Mouse (Mus musculus): Measurements from ENCODE around the gene Ldlrap1.
"Not testable (repeated sequence)": the region's sequence is repeated elsewhere in the genome, so short reads cannot be mapped to it uniquely, and the experiment has no call there.

The Ldlrap1 gene

DNA sequence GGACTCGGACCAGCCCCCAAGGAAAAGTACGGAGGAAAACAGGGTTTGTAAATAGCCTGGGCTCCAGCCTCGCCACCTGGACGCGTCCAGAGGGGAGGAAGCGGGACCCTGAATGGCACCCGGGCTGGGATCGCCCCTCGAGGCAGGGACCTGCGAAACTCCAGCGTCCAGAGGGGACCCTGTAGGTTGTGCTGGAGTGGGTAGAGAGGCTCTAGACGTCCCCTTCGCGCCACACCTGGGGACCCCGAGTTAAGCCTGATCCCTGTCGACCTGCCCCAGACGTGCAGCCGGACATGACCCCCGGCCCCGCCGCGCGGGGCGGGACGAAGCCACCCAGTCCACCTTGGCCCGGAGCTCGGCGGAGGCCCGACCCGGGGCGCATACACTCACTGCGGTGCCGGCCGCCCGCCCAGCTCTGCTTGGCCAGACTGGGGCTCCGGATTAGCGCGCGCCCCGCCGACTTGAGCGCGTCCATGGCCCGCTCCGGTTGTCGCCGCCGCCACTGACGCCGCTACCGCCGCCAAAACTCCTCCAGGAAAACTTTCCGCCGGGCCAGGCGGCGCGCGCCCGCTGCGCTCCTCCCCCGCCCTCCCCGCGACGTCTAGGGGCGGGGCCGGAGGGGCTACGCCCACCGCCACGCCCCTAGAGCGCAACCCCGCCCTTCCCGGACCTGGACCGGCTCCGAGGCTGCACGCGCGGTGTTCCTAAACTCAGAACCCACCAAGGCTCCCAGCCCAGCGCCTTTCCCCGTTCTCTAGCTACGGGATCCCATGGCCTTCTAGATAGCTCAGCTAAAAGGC, at the start of gene Ldlrap1:
Ldlrap1 (minus strand) TSS at position 599 of the 800 bp plus-strand sequence.
- peak; percentile 80 for DNase-seq (ENCODE audit: low read depth, low spot score)

DNA sequence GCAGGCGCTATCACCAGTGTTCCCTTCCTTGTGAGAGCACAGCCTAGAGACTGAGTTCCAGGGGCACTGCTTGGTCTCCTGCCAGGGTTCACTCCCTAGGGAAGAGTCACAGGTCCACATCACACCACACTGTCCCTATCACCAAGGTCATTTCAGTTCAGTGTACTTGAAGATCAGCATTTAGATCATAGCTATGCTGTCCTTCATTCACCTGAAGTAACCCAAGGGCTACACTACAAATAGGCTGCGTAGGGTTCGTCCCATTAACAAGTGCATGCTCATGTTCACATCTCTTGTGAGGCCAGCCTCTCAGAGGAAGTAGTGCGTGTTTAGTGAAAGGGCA, 46.4 kb upstream of the Ldlrap1 start:
- no peak for DNase-seq (ENCODE audit: low read depth, low spot score)

DNA sequence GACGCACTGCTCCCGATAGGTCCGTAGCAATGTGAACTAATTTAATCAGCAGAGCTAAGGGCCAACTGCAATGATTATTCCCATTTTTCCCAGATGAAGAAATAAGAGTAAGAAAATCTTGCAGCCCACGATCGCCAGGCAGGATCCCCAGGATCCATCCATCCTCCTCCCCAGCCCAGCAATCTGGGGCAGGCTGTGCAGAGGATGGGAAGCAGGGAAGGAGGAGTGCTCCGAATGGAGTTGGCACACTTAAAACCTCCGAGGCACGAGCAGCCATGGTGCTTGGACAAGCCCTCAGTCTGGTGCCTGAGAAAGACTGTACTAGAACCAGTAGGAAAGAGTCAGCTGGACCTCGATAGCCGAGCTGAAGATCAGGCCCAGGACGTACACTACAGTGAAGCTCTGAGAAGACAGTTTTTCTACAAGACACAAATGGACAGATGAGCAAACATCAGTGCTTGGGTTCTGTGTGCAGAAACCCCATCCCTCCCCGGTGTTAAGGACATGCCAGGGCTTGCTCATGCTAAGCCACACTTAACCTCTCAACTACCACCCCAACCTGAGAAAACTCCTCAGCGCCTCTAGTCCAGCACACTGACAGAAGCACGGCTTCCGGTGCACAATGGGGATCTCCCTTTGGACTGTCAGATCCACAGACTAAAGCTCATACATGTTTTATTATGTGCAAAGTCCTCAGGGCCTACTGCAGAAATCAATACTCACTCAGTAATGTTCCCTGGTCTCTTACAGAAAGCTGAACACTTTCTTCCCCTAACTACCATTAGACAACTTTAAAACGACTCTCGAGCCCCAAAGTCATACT, 45.8 kb upstream of the Ldlrap1 start:
- no peak for DNase-seq (ENCODE audit: low read depth, low spot score)

DNA sequence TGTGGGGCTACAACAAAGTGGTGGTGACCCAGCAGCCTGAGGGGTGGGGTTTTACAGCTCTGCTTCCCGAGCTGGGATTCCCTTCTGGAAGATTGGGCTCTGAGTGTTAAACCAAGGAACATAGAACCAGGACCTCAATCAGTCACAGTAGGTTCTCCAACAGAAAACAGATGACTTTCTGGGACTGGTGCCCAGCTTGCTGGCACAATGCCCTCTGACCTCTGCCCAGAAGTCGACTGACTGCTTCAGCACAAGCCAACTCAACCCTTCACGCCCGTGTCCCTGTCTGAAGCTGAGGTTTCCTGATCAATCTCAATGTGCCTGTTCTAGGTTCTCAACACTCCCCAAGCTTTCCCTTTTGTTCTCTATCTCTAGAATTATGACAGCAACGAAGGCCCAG, 36.9 kb upstream of the Ldlrap1 start:
- no peak for DNase-seq (ENCODE audit: low read depth, low spot score)

DNA sequence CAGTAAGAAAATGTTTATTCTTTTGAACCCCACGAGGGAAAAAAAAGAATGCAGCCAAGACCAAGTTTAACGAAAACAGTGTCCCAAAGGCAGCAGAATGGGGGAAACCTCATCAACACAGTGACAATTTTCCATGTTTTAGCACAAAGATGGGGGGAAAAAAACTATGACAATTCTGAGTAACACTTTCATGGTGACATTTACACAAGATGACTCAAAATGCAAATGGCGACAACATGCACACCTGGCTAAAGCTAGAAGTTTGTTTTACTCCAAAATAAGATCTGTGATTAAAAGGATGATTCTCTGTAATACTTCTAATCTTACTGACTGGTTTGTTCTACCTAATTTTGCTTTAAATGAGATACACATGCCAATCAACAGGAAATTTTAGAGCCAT, 34.9 kb upstream of the Ldlrap1 start:
- DNase-seq (ENCODE audit: low read depth, low spot score), result no peak

DNA sequence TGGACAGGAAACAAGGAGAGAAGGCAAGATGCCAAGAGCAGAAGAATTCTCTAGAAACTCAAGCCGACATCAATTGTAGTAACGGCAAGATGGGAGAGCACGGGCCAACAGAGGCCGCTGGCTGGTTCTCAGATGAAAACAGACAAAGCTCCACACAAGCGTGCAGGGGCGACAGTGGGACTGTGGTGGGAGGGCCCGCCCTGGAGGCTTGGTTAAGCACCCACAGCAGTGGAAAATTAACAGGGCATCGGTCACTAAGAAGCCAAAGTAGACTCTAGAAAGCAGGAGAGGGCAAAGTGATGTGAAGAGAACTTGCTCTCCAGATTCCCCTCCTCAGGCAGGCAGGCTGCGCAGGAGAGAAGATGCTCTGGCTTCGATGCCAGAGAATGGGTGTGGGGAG, 34.3 kb upstream of the Ldlrap1 start:
- no peak for DNase-seq (ENCODE audit: low read depth, low spot score)

DNA sequence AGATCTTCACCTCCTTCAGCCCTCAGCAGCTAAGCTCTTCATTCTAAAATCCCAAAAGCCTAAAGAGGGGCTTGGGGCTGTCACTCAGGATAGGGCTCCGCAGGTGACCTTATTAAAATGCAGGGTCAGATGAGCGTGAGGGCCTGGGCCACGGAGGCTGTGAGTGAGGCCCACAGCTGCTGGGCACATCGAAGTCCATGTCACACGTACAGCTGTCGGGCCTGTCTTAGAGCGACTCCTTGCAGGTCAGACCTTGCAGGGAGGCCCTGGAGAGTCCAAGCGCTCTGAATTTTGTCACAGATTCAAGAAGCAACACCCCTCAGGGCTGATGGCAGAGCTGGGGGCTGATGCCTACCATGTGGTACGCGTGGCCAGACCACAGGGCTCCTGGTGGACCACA, 32.9 kb upstream of the Ldlrap1 start:
- DNase-seq (ENCODE audit: low read depth, low spot score), result no peak

DNA sequence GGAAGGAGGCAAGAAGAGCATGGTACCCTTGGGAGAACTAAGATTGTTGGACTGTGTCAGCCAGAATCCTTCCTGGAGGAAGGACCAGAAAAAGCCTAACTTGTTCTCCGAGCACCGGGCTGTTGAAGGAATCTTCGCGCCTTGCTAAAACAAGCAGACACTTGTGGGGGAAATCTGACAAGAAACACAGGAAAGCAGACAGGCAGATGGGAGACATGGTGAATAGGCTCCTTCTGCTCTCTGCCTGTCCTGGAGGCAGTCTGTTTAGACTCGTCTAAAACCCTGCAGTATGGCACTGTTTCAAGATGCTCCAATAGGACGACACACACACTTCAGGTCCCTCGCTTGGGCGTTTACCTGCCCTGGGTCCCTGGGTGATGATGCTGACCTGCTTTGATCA, 32.3 kb upstream of the Ldlrap1 start:
- DNase-seq (ENCODE audit: low read depth, low spot score), result no peak

DNA sequence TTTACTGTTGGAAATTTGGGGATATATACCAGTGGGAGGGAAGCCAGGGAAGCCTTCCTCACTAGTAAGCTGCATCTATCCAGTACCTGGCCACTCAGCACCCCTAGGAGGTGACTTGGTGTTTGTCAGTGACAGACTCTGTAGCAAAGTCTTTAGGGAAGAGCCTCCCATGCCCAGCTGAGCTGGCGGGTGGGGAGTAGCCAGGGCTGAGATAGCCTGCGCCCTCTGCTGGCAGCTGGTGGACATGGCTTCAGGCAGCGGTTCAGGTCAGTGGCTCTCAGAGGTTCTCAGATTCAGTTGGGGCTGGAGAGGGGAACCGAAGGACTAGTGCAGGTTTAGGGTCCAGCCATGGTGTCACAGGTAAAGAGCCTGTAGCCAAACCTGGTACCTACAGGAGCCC, 31.4 kb upstream of the Ldlrap1 start:
- DNase-seq (ENCODE audit: low read depth, low spot score), result peak; percentile 60

DNA sequence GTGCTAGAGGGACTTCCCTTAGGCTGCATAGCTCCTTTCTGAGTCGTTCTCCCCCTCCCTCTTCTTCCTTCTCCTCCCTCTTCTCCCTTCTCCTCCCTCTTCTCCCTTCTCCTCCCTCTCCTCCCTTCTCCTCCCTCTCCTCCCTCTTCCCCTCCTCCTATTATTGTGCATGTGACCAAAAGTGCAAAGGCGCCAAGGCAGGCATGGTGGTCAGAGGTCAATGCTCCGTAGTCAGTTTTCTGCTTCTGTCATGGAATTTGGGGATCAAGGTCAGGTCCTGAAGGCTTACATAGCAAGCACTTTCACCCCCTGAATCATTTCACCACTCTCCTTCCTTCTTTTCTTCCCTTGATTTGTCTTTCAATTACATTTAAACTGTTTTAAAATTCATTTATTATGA, 31.0 kb upstream of the Ldlrap1 start:
- DNase-seq (ENCODE audit: low read depth, low spot score), result no peak

DNA sequence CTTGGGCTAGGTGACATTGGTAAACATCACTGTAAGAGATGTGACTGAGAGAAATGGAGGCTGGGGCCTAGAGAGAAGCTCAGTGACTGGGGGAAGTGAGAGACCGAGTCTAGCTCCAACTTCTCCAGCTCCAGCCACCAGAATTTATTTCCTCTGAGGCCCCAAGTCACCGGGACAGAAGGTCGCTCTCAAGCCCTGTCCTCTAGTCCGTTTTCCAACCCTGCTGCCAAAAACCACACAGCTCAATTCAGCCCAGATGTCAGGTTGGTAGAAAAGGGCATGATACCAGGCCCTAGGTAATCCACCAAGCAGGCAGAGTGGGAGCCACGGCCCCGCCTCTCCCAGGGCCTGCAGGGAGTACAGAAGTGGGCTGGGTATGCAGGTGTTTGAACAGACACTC, 29.8 kb upstream of the Ldlrap1 start:
- DNase-seq (ENCODE audit: low read depth, low spot score), result no peak

DNA sequence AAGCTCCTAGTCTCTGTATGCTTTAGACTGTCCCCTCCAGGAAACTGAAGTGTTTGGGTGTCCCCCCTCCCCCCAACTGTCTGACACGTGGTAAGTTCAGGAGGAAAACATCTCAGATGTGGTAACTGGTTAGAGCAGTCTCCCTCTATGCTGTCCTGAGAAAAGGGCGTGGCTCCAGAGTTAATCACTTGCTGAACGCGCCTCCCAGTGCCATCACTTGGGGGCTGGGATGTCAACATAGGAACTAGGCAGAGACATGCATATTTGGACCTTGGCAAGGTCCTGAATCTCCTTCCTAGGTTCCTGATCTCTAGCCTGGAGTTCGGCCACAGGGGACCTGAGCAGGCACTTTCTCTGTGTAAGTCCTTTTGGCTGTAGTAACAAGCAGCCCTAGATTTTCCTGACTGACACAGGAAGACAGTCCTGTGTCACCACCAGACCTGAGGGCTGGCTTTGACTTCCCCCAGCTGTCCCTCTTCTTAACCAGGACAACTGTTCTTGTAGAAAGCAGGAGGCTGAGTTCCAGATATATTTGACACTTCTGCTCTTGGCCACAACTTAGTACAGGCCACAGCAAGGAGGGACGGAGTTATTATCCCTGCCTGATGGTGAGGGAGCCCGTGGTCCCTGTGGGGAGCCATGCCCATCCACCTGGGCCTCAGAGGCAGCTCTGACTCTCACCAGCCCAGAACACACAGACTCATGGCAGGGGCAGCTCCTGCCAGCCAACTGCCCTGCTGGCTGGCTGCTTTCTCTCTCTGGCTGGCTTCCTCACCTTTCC, 28.9 kb upstream of the Ldlrap1 start:
- DNase-seq (ENCODE audit: low read depth, low spot score), result no peak

DNA sequence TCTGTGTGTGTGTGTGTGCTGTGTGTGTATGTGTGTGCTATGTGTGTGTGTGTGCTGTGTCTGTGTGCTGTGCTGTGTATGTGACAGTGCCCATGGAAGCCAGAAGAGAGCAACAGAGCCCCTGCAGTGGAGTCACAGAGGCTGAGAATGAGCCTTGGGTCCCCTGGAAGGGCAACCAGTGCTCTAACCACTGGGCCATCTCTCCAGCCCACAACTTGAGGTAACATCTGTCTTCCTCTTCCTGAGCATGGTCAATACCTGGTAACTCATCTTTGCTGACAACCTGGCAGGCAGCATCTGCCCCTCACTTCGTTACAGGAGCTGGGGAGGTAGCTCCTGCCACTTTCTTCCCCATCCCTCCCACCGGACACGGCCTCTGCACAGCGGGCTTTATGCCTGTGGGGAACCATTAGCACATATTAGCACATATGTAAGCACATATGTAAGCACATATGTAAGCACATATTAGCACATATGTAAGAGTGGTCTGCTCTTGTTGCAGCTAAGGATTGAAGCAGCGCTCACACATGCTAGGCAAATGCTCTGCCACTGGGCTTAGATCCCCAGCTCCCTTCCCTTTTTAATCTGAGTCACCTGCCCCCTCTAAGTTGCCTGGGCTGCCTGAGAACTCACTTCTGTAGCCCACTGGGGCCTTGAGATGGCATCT, 28.1 kb upstream of the Ldlrap1 start:
- DNase-seq (ENCODE audit: low read depth, low spot score), result no peak

DNA sequence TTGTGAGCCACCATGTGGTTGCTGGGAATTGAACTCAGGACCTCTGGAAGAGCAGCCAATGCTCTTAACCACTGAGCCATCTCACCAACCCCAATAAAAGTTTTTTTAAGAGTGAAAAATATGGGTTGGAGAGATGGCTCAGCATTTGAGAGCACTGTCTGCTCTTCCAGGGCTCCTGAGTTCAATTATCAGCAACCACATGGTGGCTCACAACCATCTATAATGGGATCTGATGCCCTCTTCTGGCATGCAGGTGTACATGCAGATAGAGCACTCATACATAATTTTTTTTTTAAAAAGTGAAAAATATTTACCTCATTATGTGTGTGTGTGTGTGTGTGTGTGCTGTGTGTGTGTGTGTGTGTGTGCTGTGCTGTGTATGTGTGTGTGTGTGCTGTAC, 27.1 kb upstream of the Ldlrap1 start:
- DNase-seq (ENCODE audit: low read depth, low spot score), result not testable (repeated sequence)

DNA sequence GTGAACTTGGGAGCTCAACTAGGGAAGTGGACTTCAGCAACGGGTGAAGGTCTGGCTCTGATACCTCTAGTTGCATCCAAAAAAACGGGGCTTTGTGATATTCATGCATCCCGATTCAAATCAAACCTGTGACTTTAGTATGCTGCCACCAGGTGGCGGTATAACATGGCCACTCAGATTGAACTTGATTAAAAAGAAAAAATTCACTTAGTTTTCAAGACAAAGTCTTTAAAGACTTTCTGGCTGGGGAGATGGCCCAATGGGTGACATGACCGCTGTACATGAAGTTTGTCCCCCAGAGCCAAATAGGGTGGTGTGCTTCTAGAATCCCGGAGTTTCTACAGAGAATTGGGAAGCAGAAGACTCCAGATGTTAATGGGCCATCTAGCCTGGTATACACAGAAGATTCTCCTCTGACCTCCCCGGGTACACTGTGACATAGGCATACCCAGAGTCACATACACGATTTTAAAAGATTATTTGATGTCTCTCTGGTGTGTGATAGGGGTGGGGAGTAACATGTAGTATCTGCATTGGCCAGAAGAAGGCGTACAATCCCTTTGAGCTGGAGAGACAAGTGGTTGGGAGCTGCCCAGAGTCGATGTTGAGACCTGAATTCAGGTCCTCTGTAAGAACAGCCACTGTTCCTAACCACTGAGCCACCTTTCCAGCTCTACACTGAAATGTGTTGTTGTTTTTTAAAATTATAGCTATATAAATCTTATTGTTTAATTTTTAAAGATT, 25.6 kb upstream of the Ldlrap1 start:
- peak; percentile 62 for DNase-seq (ENCODE audit: low read depth, low spot score)

DNA sequence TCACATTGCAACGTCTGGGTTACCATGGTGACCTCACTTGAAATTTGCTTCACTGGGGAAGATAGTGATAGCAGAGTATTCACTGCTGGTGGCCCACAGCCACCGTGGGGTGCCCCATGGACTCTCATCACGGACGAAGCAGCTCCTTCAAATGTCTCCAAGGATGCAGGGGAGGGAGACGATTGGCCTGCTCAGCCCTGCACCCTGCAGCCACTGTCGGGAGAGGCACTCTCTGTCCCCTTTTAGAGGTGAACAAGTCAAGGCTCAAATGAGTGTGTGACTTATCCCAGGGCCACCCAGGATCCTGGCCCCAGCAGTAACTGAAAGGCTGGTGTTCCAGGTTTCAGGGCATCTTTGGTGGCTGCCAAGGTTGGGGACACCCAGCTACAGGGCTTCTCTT, 23.9 kb upstream of the Ldlrap1 start:
- no peak for DNase-seq (ENCODE audit: low read depth, low spot score)

DNA sequence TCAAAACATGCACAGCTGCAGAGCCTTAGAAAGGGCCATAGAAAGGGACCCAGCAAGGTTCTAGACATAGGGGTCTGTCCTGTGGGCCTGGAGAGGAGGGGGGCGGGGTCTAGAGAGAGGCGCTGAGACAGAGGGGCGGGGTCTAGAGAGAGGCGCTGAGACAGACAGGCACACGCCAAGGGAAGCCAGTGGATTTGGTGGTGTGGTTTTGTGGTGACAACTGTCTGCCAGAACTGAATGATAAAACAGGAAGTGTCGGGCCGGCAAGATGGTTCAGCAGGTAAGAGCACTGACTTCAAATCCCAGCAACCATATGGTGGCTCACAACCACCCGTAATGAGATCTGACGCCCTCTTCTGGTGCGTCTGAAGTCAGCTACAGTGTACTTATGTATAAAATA, 19.1 kb upstream of the Ldlrap1 start:
- DNase-seq (ENCODE audit: low read depth, low spot score), result no peak

DNA sequence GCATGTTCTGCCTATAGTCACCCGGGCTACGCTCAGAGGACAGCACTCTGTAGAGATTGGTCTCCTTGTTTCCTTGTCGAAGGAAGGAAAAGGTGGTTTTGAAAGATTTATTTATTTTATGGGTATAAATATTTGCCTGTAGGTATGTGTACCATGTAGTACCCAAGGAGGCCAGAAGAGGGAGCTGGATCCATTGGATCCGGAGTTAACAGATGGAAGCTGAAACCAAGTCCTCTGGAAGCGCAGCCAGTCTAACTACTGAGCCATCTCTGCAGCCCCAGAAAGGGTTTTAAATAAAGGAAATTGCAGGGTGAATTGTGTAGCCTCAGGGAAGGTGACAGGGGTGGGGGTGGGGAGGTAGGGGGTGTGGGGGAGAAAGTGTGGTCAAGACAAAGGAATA, 16.9 kb upstream of the Ldlrap1 start:
- peak; percentile 68 for DNase-seq (ENCODE audit: low read depth, low spot score)

DNA sequence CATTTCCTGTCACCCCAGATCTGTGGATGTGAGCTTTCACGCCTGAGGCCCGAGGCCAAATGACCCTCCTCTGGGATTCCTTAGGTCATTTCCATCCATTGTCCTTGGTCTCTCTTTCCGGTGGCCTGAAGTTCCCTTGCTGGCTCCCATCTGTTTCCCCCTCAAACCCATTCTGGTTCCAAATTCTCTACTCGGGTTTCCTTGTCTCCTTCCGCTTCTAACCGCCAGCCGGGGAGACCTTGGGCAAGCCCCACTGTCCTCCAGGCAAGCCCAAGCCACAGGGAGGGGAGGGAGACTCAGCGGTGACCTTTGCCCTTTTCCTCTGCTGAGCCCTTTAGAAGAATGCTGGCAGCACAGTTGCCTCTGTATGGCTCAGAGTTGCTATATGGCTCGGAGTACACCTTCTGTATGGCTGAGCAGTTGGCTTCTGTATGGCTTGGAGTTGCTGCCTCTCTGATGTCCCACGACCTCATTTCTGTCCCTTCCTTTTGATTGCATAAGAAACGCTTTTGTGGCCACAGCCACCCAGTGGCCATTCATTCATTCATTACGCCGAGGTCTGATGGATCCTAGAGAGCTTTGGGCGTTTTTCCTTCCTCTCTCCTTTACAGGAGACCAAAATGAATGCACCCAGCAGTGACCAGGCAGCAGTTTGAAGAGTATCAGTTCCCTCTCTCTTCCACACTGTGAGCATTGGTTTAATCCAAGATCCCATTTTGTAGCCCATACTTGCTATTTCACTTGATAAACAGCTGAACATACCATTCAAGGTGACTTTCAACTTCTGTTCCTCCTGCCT, 11.5 kb upstream of the Ldlrap1 start:
- no peak for DNase-seq (ENCODE audit: low read depth, low spot score)

DNA sequence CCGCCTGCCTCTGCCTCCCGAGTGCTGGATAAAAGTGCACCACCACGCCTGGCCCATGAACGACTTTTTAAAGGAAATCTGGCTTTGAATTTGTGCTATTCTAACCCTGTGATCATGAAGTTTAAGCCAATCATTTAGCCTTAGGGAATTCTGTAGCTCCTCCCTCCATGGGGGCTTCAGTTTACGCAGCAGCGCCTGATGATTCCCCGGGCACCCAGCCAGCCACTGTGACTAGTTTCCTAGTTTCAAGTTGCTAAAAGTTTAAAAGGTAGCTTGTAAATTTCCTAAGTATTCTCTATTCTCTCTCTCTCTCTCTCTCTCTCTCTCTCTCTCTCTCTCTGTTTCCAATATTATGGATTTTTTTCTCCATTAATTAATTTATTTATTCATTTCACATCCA, 8.4 kb upstream of the Ldlrap1 start:
- DNase-seq (ENCODE audit: low read depth, low spot score), result no peak

Data from c-Kit-negative CD71-positive TER-119-positive erythroid progenitor cells, embryonic 14.5 days (primary cell).